Mouse (Mus musculus): ENCODE measurements around the gene Gm21060.
A peak's percentile ranks its signal among the peaks of the same experiment; 100 is the strongest.
"Not testable (repeated sequence)": the region's sequence is repeated elsewhere in the genome, so short reads cannot be mapped to it uniquely, and the experiment has no call there.

The Gm21060 gene

GRCm38 (mm10) chr19:61296969-61297368 is at the start of gene Gm21060:
Gm21060 (minus strand) TSS chr19:61297069.
- no peak for DNase-seq (ENCODE audit: low spot score)

- not testable (repeated sequence) for DNase-seq (ENCODE audit: low spot score)
These were observed 24.0 kb upstream of the Gm21060 start for GRCm38 (mm10) chr19:61320844-61321243.

DNA sequence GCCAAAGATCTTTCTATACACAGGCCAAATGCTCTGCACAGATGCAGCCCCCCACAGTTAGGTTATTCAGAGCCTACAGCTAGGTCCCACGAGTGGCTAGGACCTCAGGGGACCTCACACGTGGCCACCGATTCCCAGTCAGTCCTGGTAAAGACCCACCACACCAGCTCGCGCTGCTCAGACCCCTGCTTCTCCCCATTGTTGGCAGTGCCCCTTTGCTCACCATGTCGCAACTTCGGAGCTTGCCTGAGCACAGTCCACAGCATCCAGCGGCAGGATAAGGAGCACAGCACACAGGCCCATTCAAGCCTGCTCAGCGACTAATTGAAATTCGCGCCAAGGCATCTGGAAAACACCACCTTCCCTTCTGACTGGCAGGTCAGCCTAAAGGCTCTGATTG is 16.3 kb upstream of the Gm21060 start:
- not testable (repeated sequence) for DNase-seq (ENCODE audit: low spot score)

GRCm38 (mm10) chr19:61312400-61312799 is 15.5 kb upstream of the Gm21060 start:
- not testable (repeated sequence) for DNase-seq (ENCODE audit: low spot score)

- DNase-seq (ENCODE audit: low spot score), result not testable (repeated sequence)
These were observed 11.2 kb upstream of the Gm21060 start for GRCm38 (mm10) chr19:61308083-61308482.

DNA sequence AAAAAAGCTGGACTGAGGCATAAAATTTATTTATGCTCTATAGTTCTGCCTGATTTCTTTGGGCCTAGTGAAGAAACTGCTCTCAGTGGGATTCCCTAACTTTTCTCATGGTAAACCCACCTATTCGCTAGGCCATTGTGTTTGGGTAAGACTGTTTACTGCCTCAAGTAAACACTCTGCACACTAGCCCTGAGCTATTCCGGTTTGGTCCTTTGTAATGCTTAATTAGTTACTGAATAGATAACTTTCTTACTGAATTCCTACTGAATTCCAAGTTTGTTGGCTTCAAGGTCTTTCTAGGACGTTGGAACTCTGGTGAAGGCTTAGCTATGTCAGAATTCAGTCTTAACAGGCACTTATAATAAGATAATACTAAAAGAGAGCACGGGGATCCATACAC is 11.8 kb downstream of the Gm21060 start:
- DNase-seq (ENCODE audit: low spot score), result not testable (repeated sequence)

- DNase-seq (ENCODE audit: low spot score), result no peak
These were observed 13.3 kb downstream of the Gm21060 start for GRCm38 (mm10) chr19:61283581-61283980.

DNA sequence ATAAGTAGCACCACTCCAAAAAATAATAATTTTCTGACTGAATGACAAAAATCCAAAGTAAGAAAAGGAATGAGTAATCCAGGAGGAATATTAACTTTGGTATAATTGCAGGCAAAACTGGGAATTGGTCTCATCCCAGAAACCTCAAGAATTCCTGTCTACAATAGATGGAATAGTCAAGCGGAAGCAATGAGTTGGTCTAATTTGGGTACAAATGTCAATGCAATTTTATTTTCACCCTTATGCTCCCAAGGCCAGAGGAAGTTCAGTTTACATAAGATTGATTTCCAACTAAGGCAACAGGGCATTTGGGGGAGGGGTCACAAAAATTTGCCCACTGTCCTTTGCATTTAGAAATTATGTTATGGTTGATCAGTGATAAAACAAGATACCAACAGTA is 21.4 kb downstream of the Gm21060 start:
- no peak for DNase-seq (ENCODE audit: low spot score)

DNA sequence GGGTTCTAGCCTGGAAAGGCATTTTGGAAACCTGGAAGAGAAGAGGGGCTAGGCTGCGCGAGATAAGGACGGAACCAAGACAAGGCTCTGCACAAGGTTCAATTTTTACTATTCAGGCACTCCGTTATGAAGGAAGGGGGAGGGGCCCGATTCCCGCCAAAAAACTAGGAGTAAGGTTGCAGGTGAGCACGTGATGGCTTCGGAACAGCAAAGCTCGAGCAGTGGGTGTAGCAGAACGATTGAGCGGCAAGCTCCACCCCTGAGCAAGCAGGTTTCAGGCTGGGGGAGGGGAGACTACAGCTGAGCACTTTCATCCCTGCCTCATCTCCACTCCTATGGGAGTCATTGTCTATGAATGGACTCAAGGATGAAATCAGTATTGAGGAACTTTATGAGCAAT is 27.7 kb downstream of the Gm21060 start:
- not testable (repeated sequence) for DNase-seq (ENCODE audit: low spot score)

DNA sequence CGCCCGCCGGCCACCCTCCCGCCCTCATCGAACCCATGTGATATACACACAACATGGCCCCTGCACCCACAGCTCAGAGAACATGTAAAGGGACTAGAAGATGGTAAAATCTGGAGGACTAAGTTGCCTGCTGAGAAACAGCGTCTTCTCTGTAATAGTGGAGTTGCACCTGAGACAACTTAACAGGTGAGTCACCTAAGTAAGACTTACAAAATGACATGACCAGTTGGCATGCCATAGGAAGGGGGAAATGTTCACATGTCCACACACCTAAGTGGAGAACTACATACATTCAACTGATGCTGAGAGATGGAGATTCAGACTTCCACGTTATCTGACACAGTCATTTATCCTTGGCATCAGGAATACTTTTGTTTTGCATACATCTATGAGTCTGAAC is 29.7 kb downstream of the Gm21060 start:
- DNase-seq (ENCODE audit: low spot score), result no peak

GRCm38 (mm10) chr19:61266651-61267050 is 30.2 kb downstream of the Gm21060 start:
- peak; percentile 18 for DNase-seq (ENCODE audit: low spot score)

- DNase-seq (ENCODE audit: low spot score), result peak; percentile 31
These were observed 30.6 kb downstream of the Gm21060 start for GRCm38 (mm10) chr19:61266246-61266615.

- DNase-seq (ENCODE audit: low spot score), result peak; percentile 94
These were observed 31.3 kb downstream of the Gm21060 start for GRCm38 (mm10) chr19:61265349-61266245.

DNA sequence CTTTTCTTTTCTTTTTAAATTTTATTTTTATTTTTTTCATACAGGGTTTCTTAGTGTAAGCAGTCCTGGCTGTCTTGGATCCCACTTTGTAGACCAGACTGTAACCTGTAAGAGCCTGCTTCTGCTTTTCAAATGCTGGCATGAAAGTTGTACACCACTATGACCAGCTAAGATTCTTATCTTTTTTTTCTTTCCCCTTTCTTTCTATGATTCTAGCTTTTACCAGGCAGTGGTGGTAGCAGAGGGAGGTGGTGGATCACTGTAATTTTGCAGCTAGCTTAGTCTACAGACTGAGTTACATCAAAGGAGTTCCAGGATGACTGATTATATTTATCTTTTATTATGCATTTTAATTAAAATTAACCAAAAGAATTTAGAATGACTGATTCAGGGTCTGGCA is 31.9 kb downstream of the Gm21060 start:
- no peak for DNase-seq (ENCODE audit: low spot score)

DNA sequence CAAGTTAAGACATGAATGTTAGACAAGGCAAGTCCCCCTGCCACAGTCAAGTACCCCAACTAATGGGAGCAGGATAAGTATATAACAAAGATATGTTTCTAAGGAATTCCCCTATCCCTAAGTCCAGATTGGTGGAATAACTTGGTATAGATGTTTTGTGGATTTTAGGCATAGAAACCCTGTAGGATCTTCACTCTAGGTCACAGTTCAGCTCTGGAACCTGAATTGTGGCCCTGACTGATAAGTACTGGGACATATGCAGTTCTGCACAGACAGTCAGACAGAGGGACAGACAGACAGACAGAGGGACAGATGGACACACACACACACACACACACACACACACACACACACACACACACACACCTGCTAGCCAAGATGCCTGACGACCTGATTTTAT is 32.6 kb downstream of the Gm21060 start:
- peak; percentile 62 for DNase-seq (ENCODE audit: low spot score)

- no peak for DNase-seq (ENCODE audit: low spot score)
These were observed 35.6 kb downstream of the Gm21060 start for GRCm38 (mm10) chr19:61261241-61261640.

DNA sequence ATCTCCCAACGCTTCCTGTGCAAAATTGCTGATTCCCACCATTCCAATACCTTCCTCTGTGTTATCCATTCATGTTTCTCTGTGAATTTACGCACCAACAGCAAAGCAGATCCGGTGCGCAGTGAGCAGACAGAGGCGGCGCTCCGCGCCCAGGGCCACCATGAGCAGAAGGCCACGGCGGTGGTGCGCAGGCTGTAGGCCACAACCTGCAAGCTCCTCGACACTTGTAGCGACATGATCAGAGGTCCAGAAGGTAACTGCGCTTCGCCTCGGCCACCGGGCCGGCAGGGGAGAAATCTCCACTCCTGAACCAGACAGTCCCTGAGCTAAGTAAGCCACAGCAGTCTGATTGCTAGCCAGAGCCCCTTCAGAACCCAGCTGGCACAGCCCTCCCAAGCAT is 39.1 kb downstream of the Gm21060 start:
- no peak for DNase-seq (ENCODE audit: low spot score)

- DNase-seq (ENCODE audit: low spot score), result no peak
These were observed 40.5 kb downstream of the Gm21060 start for GRCm38 (mm10) chr19:61256166-61256887.

DNA sequence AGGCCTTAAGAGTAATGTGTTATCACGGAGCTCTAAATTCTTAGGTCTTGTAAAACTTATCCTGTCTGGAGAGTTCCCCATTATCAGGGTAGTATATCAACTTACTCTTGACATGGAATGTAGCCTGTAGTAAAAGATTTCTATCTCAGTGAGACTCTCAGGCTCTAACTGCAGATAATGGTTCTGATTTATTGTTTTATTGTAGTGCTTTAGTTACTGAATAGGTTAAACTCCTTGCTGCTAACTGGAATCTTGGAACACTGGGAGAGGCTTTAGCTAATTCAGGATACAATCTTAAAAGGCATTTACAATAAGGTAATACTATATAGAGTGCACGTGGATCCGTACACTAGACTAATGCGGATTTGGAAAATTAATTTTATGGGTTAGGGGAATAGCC is 49.5 kb downstream of the Gm21060 start:
- DNase-seq (ENCODE audit: low spot score), result not testable (repeated sequence)

Data from c-Kit-positive CD71-positive TER-119-positive erythroid progenitor cells, embryonic 14.5 days (primary cell).